Mouse (Mus musculus): ENCODE measurements around the gene Arf3.

DNA sequence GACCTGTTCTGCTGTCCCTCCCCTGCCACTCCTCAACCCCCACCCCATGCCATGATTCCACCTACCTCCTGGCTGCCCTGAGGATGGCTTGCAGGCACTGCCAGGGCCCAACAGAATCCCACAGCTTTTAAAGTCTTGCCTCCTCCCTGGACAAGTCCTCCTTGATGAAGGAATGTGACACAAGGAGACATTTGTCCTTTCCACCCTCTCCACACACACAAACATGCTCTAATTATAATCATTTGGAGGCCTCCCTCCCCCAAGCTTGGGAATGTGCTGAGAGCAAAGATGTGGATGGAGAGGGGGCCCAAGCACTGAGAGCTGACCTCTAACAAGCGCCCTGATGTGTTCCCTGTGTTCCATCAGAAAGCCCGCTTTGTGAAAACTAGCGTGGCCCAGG lies 46.4 kb upstream of the Arf3 start, which contains the start of gene Ddn:
- TF ChIP-seq CTCF (IDR thresholded peaks at IDR 0.05; ENCODE audit: extremely low read depth, insufficient read depth, low read length) = no peak
- no peak for TF ChIP-seq POLR2A (IDR thresholded peaks at IDR 0.05; ENCODE audit: extremely low read depth, insufficient read depth, low read length)
